Mouse (Mus musculus): ENCODE data around the gene Cdca5. TPM values are rescaled to one million over a fixed set of nuclear protein-coding genes. Genes with fewer than 3 reads are reported as not detected.

Cdca5 gene
- total RNA-seq, 2 experiments from 2014 or later = 1.5 to 3.0 TPM

DNA sequence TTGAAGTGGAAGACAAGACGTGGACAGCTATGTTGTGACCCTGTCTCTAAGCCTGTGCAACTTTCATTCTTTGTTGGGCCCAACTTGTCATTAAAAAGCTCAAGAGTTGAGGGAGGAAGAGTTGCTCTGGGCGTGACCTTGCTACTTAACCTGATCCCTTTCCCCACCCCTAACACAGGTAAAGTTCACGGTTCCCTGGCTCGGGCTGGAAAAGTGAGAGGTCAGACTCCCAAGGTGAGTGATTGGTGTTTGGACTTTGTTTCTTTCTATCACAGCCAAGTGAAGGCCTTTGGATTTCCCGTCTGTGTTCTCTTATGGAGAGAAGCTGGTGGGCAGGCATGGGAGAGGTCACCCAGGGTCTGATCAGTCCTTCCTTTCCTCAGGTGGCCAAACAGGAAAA is 25.8 kb upstream of the Cdca5 start:
- no peak for DNase-seq
- intact Hi-C loops (cut with DNase I) = no loop called here

GRCm38 (mm10) chr19:6061021-6061533 is 23.7 kb upstream of the Cdca5 start, which contains the start of gene Znhit2:
Znhit2 (plus strand) TSS chr19:6061192.
- DNase-seq = peak; percentile 90
- intact Hi-C loops (cut with DNase I) = no loop called here

- peak; percentile 64 for DNase-seq
- intact Hi-C loops (cut with DNase I) = no loop called here
Observed at GRCm38 (mm10) chr19:6061641-6062302, 23.0 kb upstream of the Cdca5 start.

- no peak for DNase-seq
- intact Hi-C loops (cut with DNase I) = no loop called here
Observed at GRCm38 (mm10) chr19:6062418-6062817, 22.4 kb upstream of the Cdca5 start.

DNA sequence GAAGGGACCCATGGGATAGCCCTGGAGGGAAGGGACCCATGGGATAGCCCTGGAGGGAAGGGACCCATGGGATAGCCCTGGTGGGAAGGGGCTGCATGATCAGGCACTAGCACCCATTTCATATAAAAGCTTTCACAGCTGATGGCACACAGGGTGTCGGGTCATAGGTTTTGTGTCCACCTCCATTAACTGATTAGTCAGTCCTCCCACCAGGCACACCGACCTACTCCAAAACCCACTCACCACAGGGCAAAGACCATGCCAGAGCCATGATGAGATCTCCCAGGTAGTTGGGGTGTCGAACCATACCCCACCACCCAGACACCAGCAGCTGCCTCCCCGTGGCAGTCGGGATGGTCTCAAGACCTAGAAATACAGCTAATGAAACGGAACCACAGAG is 21.7 kb upstream of the Cdca5 start:
- intact Hi-C loops (cut with DNase I) = no loop called here

DNA sequence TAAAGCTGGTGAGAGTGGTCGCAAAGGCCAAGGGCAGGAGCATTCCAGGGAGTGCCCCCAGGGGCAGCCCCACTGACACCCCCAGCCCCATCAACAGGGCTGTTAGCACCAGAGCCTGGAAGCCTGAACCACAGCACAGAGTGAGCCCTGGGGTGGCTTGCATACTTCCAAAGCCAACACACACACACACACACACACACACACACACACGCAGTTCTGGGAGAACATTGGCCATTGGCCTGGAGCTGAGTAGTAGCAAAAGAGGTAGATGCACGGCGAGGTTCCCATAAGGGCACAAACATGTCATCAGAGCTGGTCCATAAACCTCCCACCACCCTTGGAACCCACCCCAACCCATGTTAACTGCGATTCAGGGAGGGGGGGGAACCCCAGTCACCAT is 18.2 kb upstream of the Cdca5 start:
- intact Hi-C loops (cut with DNase I) = no loop called here
- no peak for DNase-seq

More for the DNA sequence above, 21.7 kb upstream of the Cdca5 start:
- DNase-seq = no peak

DNA sequence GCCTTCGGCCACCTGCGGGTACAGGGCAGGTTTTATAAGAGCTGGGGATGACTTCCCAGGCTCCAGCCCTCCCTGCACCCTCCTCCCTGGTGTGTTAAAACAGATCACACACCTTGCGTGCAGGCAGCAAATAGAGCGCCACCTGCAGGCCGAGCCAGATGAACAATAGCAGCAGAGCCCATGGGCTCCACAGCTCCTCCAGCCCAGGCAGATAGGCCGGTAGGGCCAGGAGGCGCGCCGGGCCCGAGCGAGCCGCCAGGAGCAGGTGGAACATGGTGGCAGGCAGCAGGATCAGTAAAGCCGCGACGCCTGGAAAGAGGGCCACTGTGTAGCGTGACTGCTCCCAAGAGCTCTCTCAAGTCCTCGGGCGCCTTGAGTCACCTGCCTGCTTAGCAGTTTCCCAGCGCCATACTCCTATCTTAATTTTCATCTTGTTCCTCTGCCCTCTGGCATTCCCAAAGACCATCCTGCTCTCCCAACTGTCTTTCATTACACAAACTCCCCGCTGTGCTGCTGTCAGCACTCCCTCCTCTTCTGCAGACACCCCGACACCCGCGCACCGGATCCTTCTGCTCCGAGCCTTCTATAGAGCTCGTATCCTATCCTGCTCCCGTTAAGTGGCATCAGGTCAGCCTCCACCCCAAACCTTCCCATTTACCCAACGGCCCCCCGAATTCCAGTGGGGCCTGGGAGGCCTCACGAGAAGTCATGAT is 17.6 kb upstream of the Cdca5 start:
- intact Hi-C loops (cut with DNase I) = no loop called here
- peak; percentile 88 for DNase-seq

GRCm38 (mm10) chr19:6067724-6068415 is 16.9 kb upstream of the Cdca5 start, which contains the start of gene Tm7sf2:
Tm7sf2 (minus strand) TSS chr19:6068373.
- peak; percentile 92 for DNase-seq
- intact Hi-C loops (cut with DNase I) = no loop called here

DNA sequence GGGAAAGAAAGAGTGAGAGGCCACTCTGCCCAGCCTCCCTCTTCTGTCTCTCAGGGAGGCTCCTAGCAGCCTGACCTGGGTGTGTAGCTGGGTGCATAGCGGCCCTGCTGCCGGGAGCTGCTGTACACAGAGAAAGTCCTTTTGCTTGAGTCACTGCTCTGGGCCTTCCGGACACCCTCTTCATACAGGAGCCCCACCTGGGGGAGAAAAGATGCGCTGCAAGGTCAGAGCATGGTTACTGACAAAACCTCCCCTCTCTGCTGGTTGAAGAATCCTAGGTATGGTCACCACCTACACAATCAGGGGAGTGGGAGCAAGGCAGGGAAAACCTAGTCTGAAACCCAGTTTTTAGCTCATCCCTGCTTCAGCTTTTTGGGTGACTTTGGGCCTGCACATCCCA is 15.8 kb upstream of the Cdca5 start:
- intact Hi-C loops (cut with DNase I) = no loop called here

DNA sequence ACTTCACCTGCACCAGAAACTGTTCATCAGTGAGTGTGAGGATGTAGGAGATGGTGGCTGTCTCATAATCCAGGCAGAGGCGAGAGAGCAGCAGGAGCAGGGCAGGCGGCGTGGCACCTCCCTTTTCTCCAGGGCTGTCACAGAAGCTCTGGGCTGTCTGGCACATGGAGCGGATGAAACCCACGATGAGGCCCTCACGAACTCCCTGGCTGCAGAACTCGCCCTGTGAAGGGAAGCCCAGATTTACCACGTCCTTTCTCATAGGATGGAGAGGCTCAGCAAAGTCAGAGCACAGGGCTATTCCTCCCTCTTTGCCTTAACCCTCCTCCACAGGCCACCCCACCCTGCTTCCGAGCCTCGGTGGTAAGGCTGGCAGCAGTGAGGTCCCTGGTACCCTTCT is 14.9 kb upstream of the Cdca5 start:
- DNase-seq = no peak
- intact Hi-C loops (cut with DNase I) = no loop called here

More for the DNA sequence above, 15.8 kb upstream of the Cdca5 start:
- DNase-seq = no peak

DNA sequence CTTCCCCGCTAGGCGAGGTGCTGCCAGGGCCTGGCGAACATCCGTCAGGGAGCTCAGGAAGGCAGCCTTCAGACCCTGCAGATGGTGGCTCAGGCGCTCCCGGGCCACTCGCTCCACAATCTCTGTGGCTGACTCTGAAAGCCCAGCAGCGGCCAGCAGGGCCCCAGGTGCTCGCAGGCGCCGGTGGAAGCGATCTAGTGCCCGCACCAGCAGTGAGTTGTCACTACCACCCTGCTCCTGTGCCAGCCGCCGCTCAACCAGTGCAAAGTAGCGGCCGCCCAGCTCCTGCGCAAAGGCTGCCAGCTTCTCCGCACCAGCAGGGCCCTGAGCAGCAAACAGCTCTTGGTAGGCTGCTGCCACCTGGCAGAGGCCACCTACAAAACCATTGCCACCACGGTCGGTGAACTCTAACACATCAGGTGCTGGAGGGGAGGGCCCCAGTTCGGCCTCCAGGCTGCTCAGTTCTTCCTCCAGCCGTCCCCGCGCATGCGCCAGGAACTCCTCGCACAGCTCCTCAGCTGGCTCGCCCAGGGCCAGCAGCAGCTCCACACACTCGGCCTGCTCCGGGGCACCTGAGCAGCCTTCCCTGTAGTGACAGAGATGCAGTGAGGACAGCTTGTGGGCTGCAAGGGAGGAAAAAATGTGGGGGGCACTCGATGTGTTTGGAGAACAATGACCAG is 14.1 kb upstream of the Cdca5 start:
- DNase-seq = no peak
- intact Hi-C loops (cut with DNase I) = no loop called here

DNA sequence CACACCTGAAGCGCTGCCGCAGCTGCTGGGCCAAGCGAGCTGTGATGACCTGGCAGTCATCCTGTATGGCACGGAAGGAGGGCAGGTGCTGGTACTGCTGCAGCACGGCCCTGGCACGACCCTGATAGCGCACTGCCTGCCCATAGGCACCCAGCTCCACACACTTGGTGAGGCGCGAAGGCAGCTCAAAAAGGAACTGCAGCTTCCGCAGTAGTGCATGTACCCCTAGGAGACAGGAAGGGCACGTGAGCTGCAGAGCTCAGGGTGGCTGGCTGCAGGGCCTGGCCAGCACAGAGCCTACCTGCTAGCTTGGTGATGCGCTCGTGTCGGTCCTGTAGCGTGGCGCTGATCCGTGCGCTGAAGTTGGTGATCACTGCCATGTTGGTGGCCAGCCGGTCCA is 13.5 kb upstream of the Cdca5 start:
- DNase-seq = no peak
- intact Hi-C loops (cut with DNase I) = no loop called here

GRCm38 (mm10) chr19:6073889-6074288 is 10.9 kb upstream of the Cdca5 start:
- DNase-seq = no peak
- intact Hi-C loops (cut with DNase I) = no loop called here

DNA sequence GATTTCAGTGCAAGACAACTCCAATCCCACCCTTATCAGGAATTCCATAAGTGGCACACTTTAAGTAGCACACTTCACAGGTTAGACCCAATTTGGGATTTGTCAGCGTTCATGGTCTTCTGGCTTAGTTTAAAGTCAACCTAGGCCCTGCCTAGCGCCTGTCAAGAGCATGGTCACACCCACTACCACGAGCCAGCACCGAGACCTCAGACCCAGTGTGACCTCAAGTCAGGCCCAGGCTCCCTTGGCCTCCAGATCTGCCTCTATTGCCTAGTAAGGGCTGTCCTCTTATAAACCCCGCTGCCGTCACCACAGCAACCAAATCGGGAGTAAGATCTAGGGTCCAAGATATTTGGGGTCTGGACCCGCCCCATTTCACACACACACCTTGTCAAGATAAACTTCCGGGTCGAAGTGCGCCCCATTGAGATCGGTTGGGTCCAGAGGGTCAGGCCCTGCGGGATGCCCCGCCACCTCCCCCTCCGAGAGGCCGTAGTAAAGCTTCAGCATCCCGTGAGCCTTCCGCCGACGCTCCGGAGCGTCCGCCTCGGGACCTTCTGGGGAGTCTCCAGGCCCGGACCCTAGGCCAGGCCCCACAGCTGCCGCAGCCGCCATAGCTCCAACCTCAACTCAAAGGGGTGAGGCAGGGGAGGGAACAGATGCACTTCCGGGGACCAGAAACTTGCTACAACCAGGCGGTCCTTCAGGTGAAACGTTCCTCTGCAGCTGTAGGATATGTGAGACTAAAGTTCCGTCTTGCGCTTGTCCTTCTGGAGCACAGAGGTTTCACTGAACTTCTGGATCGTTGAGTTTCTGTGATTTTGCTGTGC is 8.0 kb upstream of the Cdca5 start, which contains the start of gene Vps51:
Gene Vps51 (minus strand): TSS at position 668 of the 830 bp plus-strand sequence.
- intact Hi-C loops (cut with DNase I) = no loop called here
- peak; percentile 81 for DNase-seq

DNA sequence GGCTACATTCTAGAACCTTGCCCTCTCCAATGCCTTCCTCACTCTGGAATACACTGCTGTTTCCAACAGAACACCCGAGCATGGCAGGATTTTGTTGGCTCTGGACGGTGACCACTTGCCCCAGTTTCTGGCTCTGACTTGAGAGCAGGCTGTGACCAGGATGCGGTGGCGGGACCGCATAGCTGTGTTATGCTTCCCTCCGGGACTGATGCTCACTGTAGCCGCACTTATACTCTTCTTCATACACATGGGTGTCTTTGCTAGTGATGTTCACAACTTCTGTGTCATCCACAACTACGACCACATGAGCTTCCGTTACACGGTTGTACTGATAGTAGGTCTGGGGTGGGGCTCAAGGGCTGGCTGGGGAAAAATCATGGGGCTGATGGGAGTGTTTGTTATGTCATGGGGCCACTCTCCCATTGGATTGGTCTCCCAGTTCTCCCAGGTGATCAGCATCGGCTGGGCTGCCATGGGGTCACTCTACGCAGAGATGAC is 4.8 kb upstream of the Cdca5 start, which contains the start of gene Tmem262:
Gene Tmem262 (plus strand): TSS at position 51 of the 498 bp plus-strand sequence.
- intact Hi-C loops (cut with DNase I) = no loop called here
- DNase-seq = no peak

- intact Hi-C loops (cut with DNase I) = no loop called here
- DNase-seq = no peak
Observed at GRCm38 (mm10) chr19:6082156-6082555, 2.6 kb upstream of the Cdca5 start, which contains the start of gene Gm28374. Gm28374 (minus strand) TSS chr19:6082256.

GRCm38 (mm10) chr19:6085417-6085879 is 665 bp downstream of the Cdca5 start:
- DNase-seq = peak; percentile 62
- intact Hi-C loops (cut with DNase I) = no loop called here

DNA sequence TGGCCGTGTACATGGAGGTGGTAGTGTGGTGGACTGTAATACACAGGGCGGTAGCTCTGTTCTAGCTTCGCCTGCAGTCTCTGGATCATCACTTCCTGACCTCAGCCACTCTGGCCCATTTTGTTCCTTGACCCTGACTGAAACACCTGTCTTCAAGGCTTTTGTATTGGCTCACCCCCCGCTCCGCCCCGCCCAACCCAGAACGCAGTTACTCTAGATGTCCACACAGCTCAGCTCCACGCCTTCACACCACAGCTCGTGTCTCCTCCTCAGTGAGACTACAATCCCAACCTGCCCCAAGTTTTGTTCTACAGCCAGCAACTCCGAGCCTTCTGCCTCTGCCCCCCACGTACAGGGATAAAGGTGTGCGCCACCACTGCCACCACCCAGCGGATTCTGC is 4.1 kb downstream of the Cdca5 start:
- DNase-seq = no peak
- intact Hi-C loops (cut with DNase I) = no loop called here

- intact Hi-C loops (cut with DNase I) = no loop called here
- DNase-seq = no peak
Observed at GRCm38 (mm10) chr19:6094119-6094518, 9.3 kb downstream of the Cdca5 start, which contains the start of gene AC131692.1. AC131692.1 (plus strand) TSS chr19:6094419.
